34 mouse cellular contexts compared by ENCODE assay signal in the genomic region with DNA sequence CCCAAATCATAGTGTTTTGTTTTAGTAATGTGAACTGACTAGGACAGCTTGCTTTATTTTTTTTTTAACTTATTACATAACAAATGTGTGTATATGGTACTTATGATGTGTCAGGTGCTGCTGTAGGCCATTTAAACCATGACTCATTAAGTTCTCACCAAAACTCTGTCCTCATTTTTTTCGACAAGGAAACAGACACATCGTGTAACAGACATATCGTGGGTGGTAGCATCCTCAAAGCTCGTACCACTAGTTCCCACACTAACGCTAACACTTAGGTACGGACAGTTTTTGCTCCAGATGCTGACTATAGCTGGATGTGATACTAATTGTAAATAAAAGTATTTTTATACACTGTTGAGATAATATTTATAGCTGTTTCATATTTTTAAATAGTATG.
"Had no signal": no experiment of that assay in that cellular context is flagged by ENCODE, and none has a peak within 500 bp of the region (broad histone marks: within the 10 kb centered on the region; RNA-seq: fewer than 3 reads in every experiment).

No protein-coding gene starts in this region.

- H3K4me1 ChIP-seq: heart, embryonic 12.5 days; heart, embryonic 15.5 days; hindbrain, embryonic 15.5 days; intestine, embryonic 15.5 days had no signal

- H3K27ac ChIP-seq: heart, embryonic 13.5 days; heart, embryonic 15.5 days; hindbrain, embryonic 10.5 days; hindbrain, embryonic 12.5 days; hindbrain, embryonic 13.5 days; hindbrain, embryonic 14.5 days; hindbrain, embryonic 15.5 days; hindbrain, postnatal 0 days; intestine, embryonic 15.5 days; kidney, embryonic 15.5 days; kidney, postnatal 0 days; layer of hippocampus, adult 2 months; left cerebral cortex, adult 2 months had no signal

- H3K27me3 ChIP-seq: heart, embryonic 12.5 days; heart, embryonic 13.5 days; heart, embryonic 15.5 days; hindbrain, embryonic 12.5 days; hindbrain, embryonic 13.5 days; hindbrain, embryonic 15.5 days; intestine, embryonic 15.5 days; kidney, embryonic 15.5 days had no signal

- H3K4me3 ChIP-seq: heart, embryonic 12.5 days; heart, embryonic 13.5 days; heart, embryonic 15.5 days; hindbrain, embryonic 10.5 days; hindbrain, embryonic 12.5 days; hindbrain, embryonic 13.5 days; hindbrain, embryonic 15.5 days; intestine, embryonic 15.5 days; kidney, embryonic 15.5 days; layer of hippocampus, adult 2 months; left cerebral cortex, adult 2 months had no signal

- H3K36me3 ChIP-seq: heart, embryonic 12.5 days; heart, embryonic 13.5 days; heart, embryonic 15.5 days; hindbrain, embryonic 10.5 days; hindbrain, embryonic 12.5 days; hindbrain, embryonic 13.5 days; hindbrain, embryonic 15.5 days; intestine, embryonic 15.5 days; kidney, embryonic 15.5 days had no signal

- H3K4me2 ChIP-seq: heart, embryonic 12.5 days; heart, embryonic 13.5 days; heart, embryonic 15.5 days; hindbrain, embryonic 12.5 days; hindbrain, embryonic 13.5 days; hindbrain, embryonic 14.5 days; hindbrain, embryonic 15.5 days; intestine, embryonic 15.5 days; kidney, embryonic 15.5 days had no signal

- H3K9ac ChIP-seq: heart, embryonic 12.5 days; heart, embryonic 13.5 days; heart, embryonic 15.5 days; hindbrain, embryonic 12.5 days; hindbrain, embryonic 13.5 days; hindbrain, embryonic 14.5 days; hindbrain, embryonic 15.5 days; intestine, embryonic 15.5 days; kidney, embryonic 15.5 days had no signal

- DNase-seq: heart, postnatal 10 days; heart, postnatal 14 days; heart, postnatal 36 days; heart, postnatal 4 days; kidney, adult 11 months; kidney, adult 18-20 months; kidney, adult 2 months; kidney, adult 8-10 months; kidney, adult 9 months; kidney, postnatal 10 days; kidney, postnatal 14 days; kidney, postnatal 25 days; kidney, postnatal 36 days; kidney, postnatal 4 days; layer of hippocampus, adult 9-11 months; layer of hippocampus, postnatal 36 days had no signal

- ATAC-seq: hindbrain, embryonic 16.5 days; hindbrain, postnatal 0 days; inflammation-experienced regulatory T-cells, adult 6 months; intestine, embryonic 15.5 days; intestine, embryonic 16.5 days; intestine, postnatal 0 days had no signal

- H3K9me3 ChIP-seq: heart, embryonic 12.5 days; heart, embryonic 13.5 days; heart, embryonic 15.5 days; hindbrain, embryonic 10.5 days; hindbrain, embryonic 12.5 days; hindbrain, embryonic 15.5 days; intestine, embryonic 15.5 days; kidney, embryonic 15.5 days had no signal
